Mouse (Mus musculus) megakaryocyte, embryonic 14.5 days (primary cell): ENCODE measurements around the gene Ifit3. TPM values are rescaled to one million over a fixed set of nuclear protein-coding genes. Genes with fewer than 3 reads are reported as not detected.
A peak's percentile ranks its signal among the peaks of the same experiment; 100 is the strongest.
"Not testable (repeated sequence)": the region's sequence is repeated elsewhere in the genome, so short reads cannot be mapped to it uniquely, and the experiment has no call there.

Experiments
- H3K27me3 ChIP-seq: replicated peaks from 2 replicates; pipeline ENCODE3; 2012; ENCODE audit warnings: inconsistent platforms
- H3K36me3 ChIP-seq: replicated peaks from 2 replicates; pipeline ENCODE3; 2012; ENCODE audit warnings: low read length, inconsistent platforms, mixed read lengths
- H3K4me1 ChIP-seq: 2 replicates; pipeline ENCODE4 v1.6.1; 2012; ENCODE audit warnings: inconsistent platforms
- H3K4me3 ChIP-seq: replicated peaks from 2 replicates; pipeline ENCODE3; 2012; ENCODE audit warnings: moderate library complexity, mild to moderate bottlenecking, inconsistent platforms
- H3K9me3 ChIP-seq: 2 replicates; pipeline ENCODE4 v1.6.1; 2012; ENCODE audit warnings: inconsistent platforms
- FLI1 ChIP-seq: IDR thresholded peaks from 2 replicates; pipeline ENCODE4 v1.6.1; 2012; ENCODE audit warnings: low read length, inconsistent platforms, mixed read lengths
- GATA1 ChIP-seq: IDR thresholded peaks from 3 replicates; pipeline ENCODE4 v1.6.1; 2012; ENCODE audit warnings: mixed read lengths, low read length, inconsistent platforms, borderline replicate concordance
- polyA plus RNA-seq: library from polyadenylated mRNA; stranded (reverse); fragments of >175 nt; gene quantifications from 2 replicates; pipeline ENCODE4 v1.2.3, GENCODE M21; 2012; ENCODE audit warnings: low replicate concordance; ENCODE audit not compliant: insufficient read depth

Ifit3 gene
- polyA plus RNA-seq = 1.9 TPM in 1 of 2 replicates, not detected in the other

DNA sequence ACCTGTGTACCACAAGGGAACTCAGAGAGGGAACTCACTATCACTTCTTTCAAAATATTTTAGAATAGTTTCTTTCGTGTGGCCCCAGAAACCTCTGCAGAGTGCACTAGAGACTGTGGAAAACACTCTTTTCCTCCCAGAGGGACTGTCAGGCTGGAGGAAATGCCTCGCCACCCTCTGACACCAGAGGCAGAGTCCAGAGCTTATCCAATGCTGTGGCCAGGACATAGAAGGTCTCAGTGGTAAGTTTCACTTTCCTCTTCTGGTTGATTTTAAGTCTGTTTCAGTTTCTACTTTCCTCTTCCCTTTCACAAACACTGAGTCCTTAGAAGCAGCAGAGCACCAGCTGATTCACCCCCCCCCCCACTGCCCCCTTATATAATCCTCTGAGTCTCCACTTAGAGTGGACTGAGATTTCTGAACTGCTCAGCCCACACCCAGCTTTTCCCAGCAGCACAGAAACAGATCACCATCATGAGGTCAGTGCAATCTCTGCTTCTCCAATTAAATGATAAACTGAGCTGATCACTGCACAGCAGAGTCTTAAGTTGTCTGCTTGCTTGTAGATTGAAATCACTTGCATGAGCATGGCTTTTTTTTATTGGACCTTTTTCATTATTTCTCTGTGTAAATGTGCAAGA is at the start of gene Ifit3:
Gene Ifit3 (plus strand): TSS at position 406 of the 641 bp plus-strand sequence.
- H3K27me3 ChIP-seq, H3K4me1 ChIP-seq, H3K4me3 ChIP-seq, H3K36me3 ChIP-seq, H3K9me3 ChIP-seq: not testable (repeated sequence)

DNA sequence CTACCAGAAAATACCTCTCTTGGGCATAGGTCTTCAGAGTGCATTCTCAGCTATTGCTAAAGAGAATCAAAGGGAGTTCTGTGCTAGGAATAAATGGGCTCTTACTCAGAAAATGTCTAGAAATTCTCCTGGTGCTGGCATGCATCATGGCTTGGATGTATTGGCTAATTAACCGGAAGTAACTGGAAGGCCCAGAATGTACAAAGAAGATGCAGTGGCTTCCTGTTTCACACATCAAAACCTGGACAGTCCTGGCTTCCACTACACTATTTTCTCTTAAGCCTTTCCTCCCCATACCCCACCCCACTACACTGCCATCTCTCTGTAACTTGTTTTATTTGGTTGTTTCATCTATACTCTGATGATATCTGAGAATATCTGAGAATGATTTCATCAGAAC is 43.9 kb upstream of the Ifit3 start:
- no peak overlapping the region for H3K4me3 ChIP-seq
- no peaks in the 10 kb centered on the region for H3K36me3 ChIP-seq
- no peaks in the 10 kb centered on the region for H3K9me3 ChIP-seq
- no peak for TF ChIP-seq FLI1
- H3K4me1 ChIP-seq = peaks cover 2% of the 10 kb centered on the region; the same call in 1 of the 2 replicates
- H3K27me3 ChIP-seq = peaks cover 8% of the 10 kb centered on the region

GRCm38 (mm10) chr19:34546211-34546610 is 37.1 kb upstream of the Ifit3 start:
- TF ChIP-seq GATA1 (no peak), FLI1 (no peak)
- Histone ChIP-seq H3K27me3 (peaks cover 14% of the 10 kb centered on the region), H3K4me3 (no peak overlapping the region), H3K9me3 (no peaks in the 10 kb centered on the region), H3K4me1 (peaks cover 28% of the 10 kb centered on the region), H3K36me3 (no peaks in the 10 kb centered on the region)

DNA sequence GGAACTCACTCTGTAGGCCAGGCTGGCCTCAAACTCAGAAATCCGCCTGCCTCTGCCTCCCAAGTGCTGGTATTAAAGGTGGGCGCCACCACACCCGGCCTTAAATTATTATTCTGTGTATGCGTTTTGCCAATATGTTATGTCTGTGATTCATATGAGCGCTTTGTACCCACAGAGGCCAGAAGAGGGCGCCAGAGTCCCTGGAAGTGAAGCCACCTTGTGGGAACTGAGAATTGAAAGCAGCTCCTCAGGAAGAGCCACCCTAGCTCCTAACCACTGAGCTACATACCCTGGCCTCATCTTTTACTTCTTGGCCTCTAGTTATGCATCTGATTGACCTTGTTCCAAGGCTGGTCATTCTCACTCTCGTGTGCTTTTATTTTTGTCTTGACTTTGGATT is 35.4 kb upstream of the Ifit3 start:
- Histone ChIP-seq H3K9me3 (no peaks in the 10 kb centered on the region), H3K36me3 (no peaks in the 10 kb centered on the region), H3K4me3 (no peak overlapping the region), H3K4me1 (peaks cover 44% of the 10 kb centered on the region), H3K27me3 (peaks cover 14% of the 10 kb centered on the region)
- no peak for TF ChIP-seq FLI1
- TF ChIP-seq GATA1 = no peak

DNA sequence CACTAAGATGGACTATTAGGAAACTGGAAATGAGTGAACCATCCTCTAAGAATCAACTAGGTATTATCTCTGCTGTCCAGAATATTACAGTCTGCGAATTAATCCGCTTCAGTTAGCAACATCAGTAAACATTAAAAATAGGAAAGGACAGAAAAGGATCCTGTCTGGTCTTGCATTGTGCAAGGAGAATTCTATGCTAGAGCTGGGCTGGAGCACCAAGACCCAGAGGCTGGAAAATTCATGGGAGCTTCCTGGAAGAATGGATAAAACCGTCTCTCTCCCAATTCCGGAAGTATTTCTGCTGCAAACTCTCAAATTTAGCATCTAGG is 33.2 kb upstream of the Ifit3 start:
- Histone ChIP-seq H3K4me1 (peaks cover 52% of the 10 kb centered on the region), H3K27me3 (peaks cover 9% of the 10 kb centered on the region), H3K36me3 (peaks cover 9% of the 10 kb centered on the region), H3K4me3 (peak overlapping the region; percentile 96), H3K9me3 (peaks cover 7% of the 10 kb centered on the region; the same call in 1 of the 2 replicates)
- TF ChIP-seq GATA1 (no peak), FLI1 (no peak)

DNA sequence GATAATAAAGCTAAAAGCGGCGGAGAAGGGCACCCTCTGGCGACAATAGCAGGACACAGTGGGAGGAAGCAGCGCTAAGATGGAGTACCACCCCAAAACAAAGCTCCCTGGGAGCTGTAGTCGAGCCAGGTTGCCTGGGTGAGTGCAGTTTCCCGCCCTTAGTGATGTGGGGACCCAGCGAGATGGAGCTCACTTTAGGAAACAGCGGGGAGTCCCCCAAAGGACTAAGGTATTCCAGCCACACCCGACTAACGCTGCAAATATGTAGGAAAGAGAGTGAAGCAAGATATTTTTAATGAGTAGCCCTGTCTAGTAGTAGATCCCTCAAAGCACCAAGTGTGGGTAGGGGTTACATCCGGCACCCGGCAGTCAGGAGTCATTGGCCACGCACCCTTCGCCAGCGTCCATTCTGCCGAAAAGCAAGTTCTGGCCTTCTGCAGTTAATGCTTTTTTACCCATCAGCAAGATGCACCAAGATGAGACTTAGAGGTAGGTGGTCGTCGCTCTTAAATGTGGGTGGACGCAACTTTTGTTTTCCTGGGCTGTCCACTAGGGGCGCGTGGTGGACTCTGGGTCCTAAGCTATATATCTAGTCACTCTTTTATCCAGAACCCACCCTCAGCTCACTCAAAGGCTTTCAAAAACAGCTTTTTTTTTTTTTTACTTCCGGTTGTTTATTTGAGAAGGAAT is 32.7 kb upstream of the Ifit3 start, which contains the start of gene Ifit2:
Gene Ifit2 (plus strand): TSS at position 161 of the 690 bp plus-strand sequence.
- Histone ChIP-seq H3K9me3 (peaks cover 8% of the 10 kb centered on the region; the same call in 1 of the 2 replicates), H3K36me3 (peaks cover 11% of the 10 kb centered on the region), H3K27me3 (peaks cover 7% of the 10 kb centered on the region), H3K4me1 (peaks cover 52% of the 10 kb centered on the region), H3K4me3 (peak within 1 kb of the TSS; percentile 96)
- TF ChIP-seq GATA1 (no peak), FLI1 (no peak)

GRCm38 (mm10) chr19:34551981-34552380 is 31.4 kb upstream of the Ifit3 start:
- H3K36me3 ChIP-seq = peaks cover 20% of the 10 kb centered on the region
- H3K27me3 ChIP-seq = no peaks in the 10 kb centered on the region
- H3K9me3 ChIP-seq = peaks cover 8% of the 10 kb centered on the region; the same call in 1 of the 2 replicates
- no peak for TF ChIP-seq FLI1
- no peak for TF ChIP-seq GATA1
- peaks cover 52% of the 10 kb centered on the region for H3K4me1 ChIP-seq
- H3K4me3 ChIP-seq = peak overlapping the region; percentile 83

DNA sequence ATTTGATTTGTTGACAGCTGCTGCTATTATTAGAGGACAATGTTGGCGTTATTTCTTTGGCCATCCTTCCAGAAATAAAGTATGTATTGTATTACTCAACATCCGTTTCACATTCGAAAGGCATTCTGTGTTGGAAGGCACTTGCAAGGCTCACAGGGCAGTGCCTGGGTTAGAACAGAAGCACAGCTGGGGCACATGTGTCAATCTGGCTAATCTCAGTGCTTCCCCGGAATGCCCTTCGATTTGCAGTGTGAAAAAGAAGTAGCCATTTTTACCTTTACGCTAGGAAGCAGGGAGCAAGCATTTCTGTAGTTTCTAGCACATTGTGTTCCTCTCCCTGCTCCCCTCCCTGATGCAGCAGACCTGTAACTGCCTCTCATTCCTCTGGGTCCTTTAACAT is 30.3 kb upstream of the Ifit3 start:
- peak overlapping the region; percentile 78 for H3K4me3 ChIP-seq
- peaks cover 51% of the 10 kb centered on the region for H3K4me1 ChIP-seq
- H3K27me3 ChIP-seq = no peaks in the 10 kb centered on the region
- H3K36me3 ChIP-seq = peaks cover 20% of the 10 kb centered on the region
- H3K9me3 ChIP-seq = peaks cover 8% of the 10 kb centered on the region; the same call in 1 of the 2 replicates
- TF ChIP-seq GATA1 (no peak), FLI1 (no peak)

GRCm38 (mm10) chr19:34553522-34553921 is 29.8 kb upstream of the Ifit3 start:
- H3K9me3 ChIP-seq = peaks cover 8% of the 10 kb centered on the region; the same call in 1 of the 2 replicates
- peaks cover 48% of the 10 kb centered on the region for H3K4me1 ChIP-seq
- TF ChIP-seq FLI1 (no peak), GATA1 (no peak)
- peak overlapping the region; percentile 78 for H3K4me3 ChIP-seq
- peaks cover 20% of the 10 kb centered on the region for H3K36me3 ChIP-seq
- no peaks in the 10 kb centered on the region for H3K27me3 ChIP-seq

GRCm38 (mm10) chr19:34554061-34554460 is 29.3 kb upstream of the Ifit3 start:
- TF ChIP-seq FLI1 (no peak), GATA1 (no peak)
- H3K4me3 ChIP-seq = no peak overlapping the region
- H3K36me3 ChIP-seq = peaks cover 24% of the 10 kb centered on the region
- H3K4me1 ChIP-seq = peaks cover 48% of the 10 kb centered on the region
- H3K9me3 ChIP-seq = peaks cover 8% of the 10 kb centered on the region; the same call in 1 of the 2 replicates
- no peaks in the 10 kb centered on the region for H3K27me3 ChIP-seq
